Mouse (Mus musculus) T-helper 1 cell (primary cell): ENCODE results near the gene Hnrnpa2b1.

ENCODE experiments used
- in situ Hi-C: fragments of 300-600 bp; cut with MboI, MseI; formaldehyde crosslinking; loops from one replicate; pipeline ENCODE4 v1.15.1; 2025; ENCODE audit warnings: high pct_unique_total_duplicates

Hnrnpa2b1 gene

DNA sequence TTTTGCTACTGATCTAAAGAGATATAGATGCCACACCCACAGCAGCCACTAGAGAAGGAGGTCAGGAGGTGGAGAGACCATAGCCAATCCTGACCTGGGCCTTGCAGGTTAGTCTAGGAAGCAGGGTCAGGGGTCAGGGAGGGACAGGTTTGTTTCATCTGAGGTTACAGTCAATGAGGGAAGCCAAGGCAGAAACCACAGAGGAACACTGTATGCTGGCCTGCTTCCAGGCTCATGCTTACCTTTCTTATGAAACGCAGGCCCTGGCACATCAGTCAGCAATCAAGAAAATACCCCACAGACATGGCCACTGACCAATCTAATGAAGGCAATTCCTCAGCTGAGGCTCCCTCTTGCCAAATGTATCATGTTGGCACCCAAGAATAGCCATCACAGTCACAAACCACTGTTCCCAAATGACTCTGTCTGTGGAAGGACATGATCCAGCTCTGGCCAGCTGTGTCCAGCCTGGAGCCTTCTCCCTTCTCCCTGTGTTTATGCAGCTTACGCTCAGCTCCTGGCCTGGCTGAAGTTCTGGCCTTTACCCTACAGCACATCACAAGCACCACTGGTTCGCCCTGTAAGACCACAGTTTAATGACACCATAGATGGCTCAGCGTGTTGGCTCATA, 52.3 kb downstream of the Hnrnpa2b1 start:
- in situ Hi-C loops: loop anchor here (10.0 kb wide), 1 partner anchor 743 kb away; no protein-coding TSS in a partner anchor

DNA sequence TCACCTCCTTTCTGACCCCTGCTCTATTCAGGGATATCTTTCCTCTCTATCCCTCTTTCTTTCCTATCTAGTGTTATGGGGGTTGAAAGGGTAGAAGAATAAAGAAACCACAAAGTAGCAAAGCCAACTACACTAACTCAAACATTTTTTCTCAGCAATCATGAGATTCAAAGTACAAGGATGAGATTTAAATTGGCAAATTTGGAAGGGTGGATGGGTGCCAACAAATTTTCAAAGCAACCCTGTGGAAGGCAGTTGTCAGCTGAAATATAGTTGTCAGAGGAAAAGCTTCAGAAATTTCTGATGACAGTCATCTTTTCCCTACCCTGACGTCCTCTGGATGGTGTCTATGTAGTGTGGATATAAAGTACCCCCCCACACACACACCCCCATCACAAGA, 53.3 kb downstream of the Hnrnpa2b1 start:
- in situ Hi-C loops: loop anchor here (10.0 kb wide), 1 partner anchor 742 kb away; no protein-coding TSS in a partner anchor
